Mouse (Mus musculus) layer of hippocampus, postnatal 36 days (tissue): Measurements from ENCODE around the gene Dvl2. TPM values are rescaled to one million over a fixed set of nuclear protein-coding genes. Genes with fewer than 3 reads are reported as not detected.

Experiments used
- microRNA-seq, 2 experiments: library from miRNA; unstranded; fragments of <30 nt; microRNA quantifications; one replicate each; pipeline ENCODE4 v1.2.0; 2021
- total RNA-seq, 2 experiments: library from RNA; stranded (reverse); gene quantifications; 2 replicates each; pipeline ENCODE4 v1.2.3; 2021

Gene Dvl2
- total RNA-seq, 2 experiments from 2014 or later = 36.8 to 41.7 TPM

Small RNA genes within 50 kb of the gene (microRNA-seq; reads per million reads assigned to microRNA genes)
- gene Gm44349 (0 to 0.42 reads per million in 2 experiments), gene Mir324 (7,636 to 12,018 reads per million in 2 experiments)

Other genes with a start within 250 kb of the Dvl2 start
- 10 to 100 TPM; 61.2 to 61.3 TPM for gene Polr2a, start 242.0 kb upstream of the Dvl2 start, total RNA-seq
- gene Slc35g3, start 238.6 kb upstream of the Dvl2 start, total RNA-seq = not detected
- 100 to 1,000 TPM; 116 to 126 TPM for gene Zbtb4, start 234.7 kb upstream of the Dvl2 start, total RNA-seq
- 1 to 10 TPM in 1 of 2 experiments, under 1 TPM in 1; 0.72 to 1.3 TPM for gene Chrnb1, start 204.7 kb upstream of the Dvl2 start, total RNA-seq
- 10 to 100 TPM; 29.2 to 31.6 TPM for gene Fgf11, start 198.7 kb upstream of the Dvl2 start, total RNA-seq
- under 1 TPM in 1 of 2 experiments, not detected in 1; 0.17 TPM for gene Tmem102, start 195.0 kb upstream of the Dvl2 start, total RNA-seq
- not detected for gene Gm39566, start 185.3 kb upstream of the Dvl2 start, total RNA-seq
- gene Spem2, start 182.1 kb upstream of the Dvl2 start, total RNA-seq = not detected
- under 1 TPM; 0.57 to 0.63 TPM for gene Spem1, start 178.4 kb upstream of the Dvl2 start, total RNA-seq
- 100 to 1,000 TPM; 192 to 206 TPM for gene Nlgn2, start 162.8 kb upstream of the Dvl2 start, total RNA-seq
- 100 to 1,000 TPM; 109 to 128 TPM for gene Tmem256, start 162.1 kb upstream of the Dvl2 start, total RNA-seq
- gene Plscr3, start 154.2 kb upstream of the Dvl2 start, total RNA-seq = 10 to 100 TPM; 16.3 to 16.6 TPM
- under 1 TPM in 1 of 2 experiments, not detected in 1; 0.18 TPM for gene Tnk1, start 141.9 kb upstream of the Dvl2 start, total RNA-seq
- not detected for gene Tmem95, start 122.6 kb upstream of the Dvl2 start, total RNA-seq
- gene Kctd11, start 119.2 kb upstream of the Dvl2 start, total RNA-seq = 1 to 10 TPM; 1.1 TPM
- not detected for gene Acap1, start 105.1 kb upstream of the Dvl2 start, total RNA-seq
- gene 2810408A11Rik, start 99.6 kb upstream of the Dvl2 start, total RNA-seq = under 1 TPM; 0.46 to 0.95 TPM
- gene Neurl4, start 99.5 kb upstream of the Dvl2 start, total RNA-seq = 100 to 1,000 TPM; 117 to 118 TPM
- 10 to 100 TPM; 31.9 to 38.2 TPM for gene Gps2, start 86.7 kb upstream of the Dvl2 start, total RNA-seq
- gene Eif5a, start 78.6 kb upstream of the Dvl2 start, total RNA-seq = 100 to 1,000 TPM; 416 to 445 TPM
- gene Ybx2, start 64.8 kb upstream of the Dvl2 start, total RNA-seq = 10 to 100 TPM; 10.9 to 11.1 TPM
- gene Slc2a4, start 52.4 kb upstream of the Dvl2 start, total RNA-seq = 1 to 10 TPM; 1.8 TPM
- gene Cldn7, start 35.8 kb upstream of the Dvl2 start, total RNA-seq = not detected
- gene Ctdnep1, start 19.4 kb upstream of the Dvl2 start, total RNA-seq = 100 to 1,000 TPM; 113 to 116 TPM
- gene Elp5, start 18.1 kb upstream of the Dvl2 start, total RNA-seq = 10 to 100 TPM; 77.5 to 78.4 TPM
- gene Gabarap, start 9.5 kb upstream of the Dvl2 start, total RNA-seq = 100 to 1,000 TPM; 232 to 236 TPM
- gene Phf23, start 4.8 kb upstream of the Dvl2 start, total RNA-seq = 10 to 100 TPM; 45.4 to 47.4 TPM
- gene Acadvl, start 14.8 kb downstream of the Dvl2 start, total RNA-seq = 10 to 100 TPM; 54.9 to 58.6 TPM
- gene Dlg4, start 16.3 kb downstream of the Dvl2 start, total RNA-seq = 100 to 1,000 TPM; 888 to 914 TPM
- 1 to 10 TPM in 1 of 2 experiments, not detected in 1; 1.2 TPM for gene Asgr1, start 53.5 kb downstream of the Dvl2 start, total RNA-seq
- not detected for gene Asgr2, start 92.0 kb downstream of the Dvl2 start, total RNA-seq
- gene Mgl2, start 129.7 kb downstream of the Dvl2 start, total RNA-seq = under 1 TPM; 0.45 to 0.68 TPM
- gene Clec10a, start 155.6 kb downstream of the Dvl2 start, total RNA-seq = 1 to 10 TPM in 1 of 2 experiments, under 1 TPM in 1; 1.00 to 1.8 TPM
- gene Slc16a11, start 212.2 kb downstream of the Dvl2 start, total RNA-seq = 10 to 100 TPM; 30.5 to 34.6 TPM
- gene Slc16a13, start 220.5 kb downstream of the Dvl2 start, total RNA-seq = 1 to 10 TPM; 6.9 to 9.4 TPM
- 1 to 10 TPM; 1.1 to 1.3 TPM for gene Bcl6b, start 229.2 kb downstream of the Dvl2 start, total RNA-seq
- gene 0610010K14Rik, start 237.3 kb downstream of the Dvl2 start, total RNA-seq = 10 to 100 TPM; 41.4 to 45.6 TPM
- gene Gm21988, start 239.2 kb downstream of the Dvl2 start, total RNA-seq = 1 to 10 TPM; 3.9 to 5.1 TPM
- gene Rnasek, start 239.2 kb downstream of the Dvl2 start, total RNA-seq = 100 to 1,000 TPM; 242 to 288 TPM